Mouse (Mus musculus) cerebellum, adult 11 months (tissue): ENCODE results near the gene Vmn2r38.
"Not testable (repeated sequence)": the region's sequence is repeated elsewhere in the genome, so short reads cannot be mapped to it uniquely, and the experiment has no call there.

Experiments used
- DNase-seq: peaks from one replicate; pipeline ENCODE4 v3.0.0; 2022

The Vmn2r38 gene

GRCm38 (mm10) chr7:9097781-9098180 is at the start of gene Vmn2r38:
Gene Vmn2r38 (minus strand): TSS chr7:9097881.
- not testable (repeated sequence) for DNase-seq

GRCm38 (mm10) chr7:9065353-9065752 is 32.3 kb downstream of the Vmn2r38 start:
- DNase-seq = not testable (repeated sequence)

- DNase-seq = not testable (repeated sequence)
Measured at GRCm38 (mm10) chr7:9030698-9031097, 67.0 kb downstream of the Vmn2r38 start, which contains the start of gene Vmn2r39. Gene Vmn2r39 (minus strand): TSS chr7:9030798.
